Mouse (Mus musculus): ENCODE data around the gene Psmb10.
A peak's percentile ranks its signal among the peaks of the same experiment; 100 is the strongest.

The Psmb10 gene

DNA sequence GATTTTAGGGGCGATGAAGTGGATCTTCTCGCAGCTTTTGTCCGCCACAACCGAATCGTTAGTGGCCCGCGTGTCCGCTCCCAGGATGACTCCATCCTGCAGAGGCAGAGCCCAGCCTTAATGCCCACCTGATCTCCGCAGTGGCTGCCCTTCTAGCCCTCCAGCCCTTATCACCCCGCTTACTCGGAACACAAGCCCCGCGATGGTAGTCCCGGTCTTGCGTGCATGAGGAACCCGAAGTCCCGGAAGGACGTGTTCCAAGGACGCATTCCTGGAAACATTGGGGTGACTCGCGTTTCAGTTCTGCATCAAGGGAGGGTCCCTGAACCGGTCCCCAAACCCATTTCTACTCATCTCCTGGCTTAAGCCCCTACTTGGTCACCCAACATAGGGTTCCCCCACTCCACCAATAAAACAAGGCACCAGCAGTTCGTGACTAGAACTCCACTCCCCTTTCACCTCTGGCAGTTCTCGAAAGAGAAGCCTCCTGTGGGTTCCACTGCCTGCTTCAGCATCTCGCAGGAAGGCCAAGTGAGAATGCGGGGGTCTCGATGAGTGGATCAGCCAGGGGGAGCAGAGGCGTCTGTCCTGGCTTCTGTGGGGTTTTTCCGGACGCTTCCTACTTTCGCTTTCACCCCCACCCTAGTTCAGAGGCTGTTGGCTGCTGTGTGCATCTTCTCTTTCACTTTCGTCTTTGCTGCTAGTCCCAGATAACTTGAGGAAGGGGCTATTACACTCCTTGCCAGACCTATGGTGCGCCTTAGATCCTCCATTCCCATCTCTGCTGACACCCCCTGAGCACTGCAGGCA is 543 bp downstream of the Psmb10 start:
- DNase-seq (ENCODE audit: extremely low spot score, low spot score), result no peak

DNA sequence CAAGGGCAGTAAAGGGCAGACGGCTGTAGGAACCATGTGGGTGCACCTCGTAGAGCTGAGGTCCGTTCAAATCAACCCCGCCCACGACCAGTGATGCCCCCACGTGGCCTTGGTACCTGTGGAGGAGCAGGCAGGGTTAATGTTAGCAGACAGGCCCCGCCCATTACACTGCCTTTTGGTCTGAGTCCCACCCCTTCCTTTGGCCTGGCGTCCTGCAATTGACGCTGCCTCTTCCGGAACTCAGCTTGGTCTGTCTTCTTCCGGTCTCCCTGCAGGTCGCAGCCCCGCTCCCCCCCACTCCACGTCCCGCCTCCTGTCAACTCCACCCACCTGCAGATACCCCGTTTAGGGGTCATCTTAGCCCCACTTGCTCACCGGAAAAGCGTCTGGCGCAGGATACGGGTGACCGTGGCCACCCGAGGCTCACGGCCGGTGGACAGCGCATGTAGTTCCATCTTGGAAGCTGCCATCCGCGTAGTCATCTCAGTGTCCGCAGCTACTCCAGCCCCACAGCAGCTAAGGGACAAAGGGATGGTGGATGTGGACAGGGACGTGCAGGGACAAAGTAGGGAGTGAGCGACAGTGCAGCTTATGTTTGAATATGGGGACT is 1.3 kb downstream of the Psmb10 start:
- DNase-seq (ENCODE audit: extremely low spot score, low spot score), result peak; percentile 86

DNA sequence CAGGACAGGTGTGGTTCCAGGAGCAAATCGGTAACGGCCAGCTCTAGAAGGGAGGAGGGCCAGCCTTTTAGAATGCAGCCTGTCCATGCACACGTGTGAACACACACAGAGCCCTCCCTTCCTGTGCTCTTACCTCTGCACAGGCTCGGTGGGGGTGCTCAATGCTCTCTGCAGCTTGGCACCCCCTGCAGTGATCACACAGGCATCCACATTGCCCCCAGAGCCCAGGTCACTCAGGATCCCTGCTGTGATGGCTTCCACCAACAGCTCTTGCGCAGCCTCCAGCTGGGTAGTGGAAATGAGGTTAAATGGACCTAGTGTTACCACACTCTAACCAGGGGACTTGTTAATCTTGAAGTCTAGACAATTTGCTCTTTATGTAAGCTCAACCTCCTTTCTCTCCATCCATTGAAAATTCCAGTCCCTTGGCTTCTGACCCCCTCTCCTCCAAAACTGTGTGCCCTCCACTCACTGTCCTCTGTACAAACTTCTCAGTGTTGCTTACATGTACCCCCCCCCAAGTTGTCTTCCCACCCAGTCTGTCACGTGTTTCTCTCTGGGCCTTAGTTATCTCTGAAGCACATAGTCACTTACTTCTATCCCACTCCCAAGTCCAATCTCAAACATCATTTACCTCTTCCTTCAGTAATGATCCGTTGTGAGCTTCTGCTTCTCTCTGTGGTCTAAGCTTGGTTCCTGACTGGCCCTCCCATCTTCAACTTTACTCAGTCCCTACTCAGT is 2.2 kb downstream of the Psmb10 start:
- no peak for DNase-seq (ENCODE audit: extremely low spot score, low spot score)

DNA sequence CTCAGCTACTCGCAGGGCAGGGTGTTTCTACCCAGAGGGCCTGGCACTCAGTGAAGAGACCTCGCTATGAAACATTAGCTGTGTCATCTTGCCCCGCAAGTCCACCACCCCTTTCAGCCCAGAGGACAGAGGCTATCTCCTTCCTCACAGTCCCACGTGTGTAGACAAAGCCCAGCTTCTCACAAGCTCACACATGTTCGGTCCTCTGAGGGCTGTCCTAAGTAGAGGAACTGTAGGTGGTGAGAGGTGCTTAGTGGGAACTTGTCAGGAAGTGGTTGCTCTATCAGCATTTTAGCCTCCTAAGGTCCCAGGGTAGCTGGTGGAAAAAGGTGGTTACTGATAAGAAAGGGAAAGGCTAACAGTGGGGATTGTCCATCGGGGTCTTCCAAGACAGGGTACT is 3.1 kb downstream of the Psmb10 start:
- no peak for DNase-seq (ENCODE audit: extremely low spot score, low spot score)

DNA sequence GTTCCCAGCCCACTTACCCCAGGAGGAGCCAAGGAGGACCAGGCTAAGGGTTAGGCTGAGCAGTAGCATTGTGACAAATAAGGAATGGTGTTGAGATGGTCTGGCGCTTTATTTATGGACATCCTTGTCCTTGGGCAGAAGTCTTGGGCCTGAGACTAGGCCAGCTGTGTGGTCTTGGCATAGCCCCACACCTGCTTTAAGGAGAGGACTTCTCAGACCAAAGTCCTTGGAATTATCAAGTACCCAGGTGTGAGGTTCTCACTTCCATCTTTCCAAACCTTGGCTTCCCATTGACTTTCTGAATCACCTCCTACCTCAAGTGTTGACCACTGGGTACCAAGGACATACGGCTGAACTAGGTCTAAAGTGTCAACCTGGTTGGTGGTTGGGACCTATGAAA is 4.5 kb downstream of the Psmb10 start, which contains the start of gene Ctrl:
TSS of gene Ctrl (minus strand) at position 101 of the 400 bp plus-strand sequence.
- no peak for DNase-seq (ENCODE audit: extremely low spot score, low spot score)

DNA sequence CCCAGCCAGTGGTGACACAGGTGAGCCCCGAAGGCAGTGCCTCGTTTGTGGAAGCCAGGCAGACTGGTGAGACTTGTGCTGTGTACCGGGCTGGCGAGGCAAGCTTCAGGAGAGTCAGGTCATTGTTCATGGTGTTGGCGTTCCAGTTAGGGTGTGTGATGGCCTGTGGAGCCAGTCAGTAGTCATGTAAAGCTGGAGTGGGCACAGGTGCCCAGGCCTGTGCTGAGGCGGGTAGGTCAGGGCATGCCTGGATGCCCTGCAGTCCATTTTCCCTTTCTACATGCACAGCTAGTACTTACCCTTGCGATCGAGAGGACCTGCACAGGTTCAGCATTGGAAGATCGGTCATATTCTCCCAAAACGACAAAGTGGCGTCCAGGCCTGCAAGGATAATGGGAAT is 5.7 kb downstream of the Psmb10 start:
- DNase-seq (ENCODE audit: extremely low spot score, low spot score), result no peak

DNA sequence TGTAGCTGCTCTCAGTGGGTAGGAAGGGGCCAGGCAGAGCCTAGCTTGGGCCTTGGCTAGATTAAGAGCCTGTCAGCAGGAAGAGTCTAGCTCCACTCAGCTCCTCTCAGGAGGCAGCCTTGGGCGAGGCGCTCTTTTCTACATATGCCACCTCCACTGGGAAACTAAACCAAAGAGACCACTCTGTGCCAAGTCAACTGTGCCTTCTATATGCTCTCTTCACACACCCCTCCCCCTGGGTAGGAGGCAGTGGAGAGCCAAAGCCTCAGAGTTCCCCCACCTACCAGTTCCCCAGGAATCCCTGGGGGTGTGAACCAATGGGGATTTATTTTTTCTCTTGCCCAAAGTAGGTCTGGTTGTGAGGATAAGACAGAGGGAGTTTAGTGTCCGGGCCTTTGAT is 7.0 kb downstream of the Psmb10 start:
- DNase-seq (ENCODE audit: extremely low spot score, low spot score), result no peak

DNA sequence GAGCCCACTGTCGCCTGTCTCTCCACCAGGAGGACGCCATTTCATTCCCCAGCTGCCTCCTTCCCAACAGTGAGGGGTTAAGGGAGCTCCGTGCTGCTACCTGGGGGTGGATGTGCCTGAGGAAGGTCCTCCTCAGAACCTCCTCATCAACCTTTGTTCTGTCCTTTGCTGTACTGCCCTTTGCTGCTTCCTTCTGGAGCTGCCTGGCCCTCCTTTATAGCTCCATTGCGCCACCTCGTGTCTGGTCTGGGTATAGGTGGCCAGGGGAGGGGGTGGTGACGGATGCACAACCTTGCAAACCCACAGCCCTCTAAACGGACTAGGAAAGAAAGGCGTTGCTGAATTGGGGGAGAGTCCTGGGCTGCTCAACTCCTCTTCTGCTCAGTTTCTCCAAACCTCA is 7.6 kb downstream of the Psmb10 start:
- DNase-seq (ENCODE audit: extremely low spot score, low spot score), result peak; percentile 86

DNA sequence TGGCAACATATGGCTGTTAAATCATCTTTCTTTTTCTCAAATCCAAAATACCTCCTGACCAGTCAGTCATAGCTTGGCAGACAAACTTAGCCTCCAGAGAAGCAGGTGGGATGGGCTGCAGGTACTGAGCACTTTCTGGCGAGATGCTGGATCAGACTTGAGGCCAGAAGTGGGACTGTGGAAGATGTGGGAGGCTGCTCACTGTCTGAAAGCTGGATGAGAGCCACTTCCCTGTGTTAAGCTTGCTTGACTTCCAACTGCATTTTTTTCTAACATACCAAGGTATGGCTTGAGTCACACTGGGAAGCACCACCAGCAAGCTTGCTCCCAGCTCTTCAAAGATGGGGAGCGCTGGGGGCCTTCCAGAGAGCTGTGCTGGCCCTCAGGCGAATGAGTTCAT is 13.1 kb downstream of the Psmb10 start:
- no peak for DNase-seq (ENCODE audit: extremely low spot score, low spot score)

DNA sequence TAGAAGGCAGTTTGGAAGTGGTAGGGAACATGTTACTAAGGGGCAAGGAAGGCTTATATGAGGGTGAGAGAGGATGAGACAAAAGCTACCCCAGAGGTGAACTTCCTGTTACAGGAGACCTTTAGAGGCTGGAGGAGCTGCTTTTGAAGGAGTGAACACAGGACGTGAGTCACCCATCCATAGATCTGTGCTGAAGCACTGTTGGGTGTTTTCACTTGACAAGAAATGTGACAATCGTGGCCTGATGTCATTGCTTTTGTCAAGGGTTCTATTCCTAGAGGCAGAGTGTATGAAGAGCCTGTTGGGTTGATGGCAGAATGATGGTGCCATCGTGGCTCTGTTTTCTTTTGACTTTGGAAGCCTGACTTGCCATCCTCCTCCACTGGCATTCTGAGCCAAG is 18.9 kb downstream of the Psmb10 start:
- no peak for DNase-seq (ENCODE audit: extremely low spot score, low spot score)

DNA sequence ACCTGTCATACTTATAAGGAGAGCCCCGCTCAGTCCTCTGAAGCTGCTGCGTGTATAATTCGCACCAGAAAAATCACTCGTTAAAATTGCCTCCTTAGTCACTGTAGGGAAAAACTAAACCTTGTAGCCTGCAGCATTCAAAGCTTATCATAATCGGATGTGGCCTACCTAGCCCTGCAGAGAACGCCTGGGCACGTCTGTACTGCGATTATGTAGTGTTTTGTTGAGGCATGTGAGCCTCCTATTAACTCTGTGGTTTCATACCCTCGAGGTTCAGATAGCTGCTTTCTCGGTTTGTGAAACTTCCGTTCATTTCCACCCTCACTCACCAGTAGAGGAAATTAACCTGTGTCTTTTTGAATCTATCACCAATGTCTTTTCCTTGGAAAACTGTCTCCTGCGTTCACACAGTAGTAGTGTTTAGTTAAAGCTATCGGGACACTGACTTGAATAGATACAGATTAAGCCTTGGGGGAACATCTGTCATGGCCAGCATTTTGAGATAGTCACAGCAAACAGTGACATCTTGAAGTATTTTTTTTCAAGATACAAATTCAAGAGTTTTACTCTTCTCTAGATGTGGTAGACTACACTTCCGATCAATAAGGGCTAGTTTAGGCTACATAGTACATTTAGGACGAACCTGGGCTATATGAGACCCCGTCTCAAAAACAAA is 37.2 kb downstream of the Psmb10 start:
- no peak for DNase-seq (ENCODE audit: extremely low spot score, low spot score)

DNA sequence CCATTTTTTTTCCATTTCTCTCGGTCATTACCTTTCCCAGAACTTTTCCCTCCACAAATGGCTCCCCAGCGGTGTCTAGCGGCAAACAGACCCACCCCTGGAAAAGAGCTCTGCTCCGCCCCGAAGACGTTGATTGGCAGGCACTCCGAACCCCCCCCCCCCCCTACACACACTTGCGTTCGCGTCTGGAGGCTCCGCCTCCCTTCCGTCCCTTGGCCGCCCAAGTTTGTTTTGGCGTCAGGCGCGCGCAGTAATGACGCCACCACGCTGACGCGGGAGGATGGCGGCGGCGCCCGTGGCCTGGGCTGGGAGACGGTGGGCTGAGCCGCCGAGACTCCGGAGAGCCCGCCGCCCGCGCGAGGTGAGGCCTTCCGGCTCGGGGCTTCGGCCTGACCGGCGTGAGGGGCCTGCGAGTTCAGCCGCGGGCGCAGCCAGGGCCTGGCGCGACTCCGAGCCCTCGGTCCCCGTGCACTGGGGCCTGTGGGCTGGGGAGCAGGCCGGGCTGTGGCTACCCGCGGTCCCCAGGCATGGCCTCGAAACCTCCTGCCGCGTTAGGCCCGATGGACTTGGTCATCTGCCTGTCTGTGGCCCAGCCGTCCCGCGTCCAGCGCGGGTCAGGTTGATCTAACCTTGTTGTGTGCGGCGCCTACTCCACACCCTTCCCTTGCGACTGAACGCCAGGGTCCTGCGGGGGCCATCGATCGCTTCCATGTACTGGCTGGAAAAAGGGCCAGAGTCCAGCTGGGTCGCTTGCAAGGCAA is 37.9 kb downstream of the Psmb10 start, which contains the start of gene Pskh1:
TSS of gene Pskh1 (plus strand) at position 262 of the 761 bp plus-strand sequence.
- DNase-seq (ENCODE audit: extremely low spot score, low spot score), result peak; percentile 97

DNA sequence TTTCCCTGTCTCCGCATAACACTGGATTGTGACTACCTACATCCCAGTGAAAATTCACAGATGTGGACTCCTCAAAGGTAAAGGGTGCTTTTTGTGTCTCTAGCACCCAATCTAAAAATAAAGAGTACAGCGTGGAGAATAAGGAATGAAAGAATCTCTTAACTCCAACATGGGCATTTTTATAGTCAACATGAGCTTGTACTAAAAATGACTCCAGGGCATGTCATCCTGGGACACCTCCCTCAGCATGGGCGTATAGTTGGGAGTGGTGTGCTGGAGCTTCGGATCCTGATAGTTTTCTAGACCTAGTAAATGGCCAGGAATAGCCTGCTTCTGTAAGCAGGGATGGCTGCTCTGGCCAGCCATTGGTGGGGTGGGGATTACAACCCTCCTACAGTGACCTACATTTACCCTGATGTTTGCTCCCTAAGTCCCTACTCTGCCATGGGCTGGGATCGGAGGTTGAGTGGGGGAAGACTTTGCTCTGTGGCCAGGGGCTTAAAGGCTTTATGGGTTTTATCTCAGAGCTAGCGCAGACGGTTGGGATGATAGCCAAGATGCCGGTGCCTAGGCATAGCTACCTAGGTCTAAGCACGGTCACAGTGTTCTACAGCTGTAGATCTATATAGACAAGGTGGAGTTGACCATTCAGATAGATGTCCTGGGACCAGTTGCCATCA is 40.3 kb downstream of the Psmb10 start:
- no peak for DNase-seq (ENCODE audit: extremely low spot score, low spot score)

DNA sequence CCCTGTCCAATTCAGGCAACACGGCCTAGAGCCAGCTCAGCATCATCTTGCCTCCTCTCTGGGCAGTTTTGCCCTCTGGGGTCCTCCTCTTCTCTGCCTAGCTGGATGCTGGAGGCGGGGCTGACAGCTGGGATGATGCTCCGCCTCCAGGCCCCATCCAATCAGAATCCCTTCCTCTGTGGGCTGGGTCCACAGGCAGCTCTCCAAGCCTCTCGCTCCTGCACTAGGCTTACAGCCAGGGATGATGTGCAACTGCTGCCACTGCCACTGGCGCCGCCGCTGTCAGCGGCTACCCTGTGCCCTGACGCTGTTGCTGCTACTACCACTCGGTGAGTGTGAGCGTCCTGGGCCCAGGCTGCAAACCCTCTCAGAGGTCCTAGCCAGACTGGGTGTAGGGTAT is 44.9 kb downstream of the Psmb10 start, which contains the start of gene Nrn1l:
TSS of gene Nrn1l (plus strand) at position 229 of the 400 bp plus-strand sequence.
- peak; percentile 67 for DNase-seq (ENCODE audit: extremely low spot score, low spot score)

DNA sequence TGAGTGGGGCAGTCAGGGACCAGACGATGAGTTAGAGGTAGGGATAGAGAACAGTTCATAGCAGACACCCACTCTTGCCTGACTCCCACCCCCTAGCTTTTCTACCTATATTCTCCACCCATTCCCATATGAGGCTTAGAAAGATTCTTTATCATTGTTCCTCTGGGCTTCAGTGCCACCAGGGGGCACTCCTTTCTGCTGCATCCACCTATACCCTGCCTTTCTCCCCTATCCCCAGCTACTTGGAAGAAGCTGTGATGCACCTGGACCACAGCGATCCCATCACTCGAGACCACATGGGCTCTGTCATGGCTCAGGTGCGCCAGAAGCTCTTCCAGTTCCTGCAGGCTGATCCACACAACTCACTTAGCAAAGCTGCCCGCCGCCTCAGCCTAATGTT is 45.8 kb downstream of the Psmb10 start:
- DNase-seq (ENCODE audit: extremely low spot score, low spot score), result no peak

DNA sequence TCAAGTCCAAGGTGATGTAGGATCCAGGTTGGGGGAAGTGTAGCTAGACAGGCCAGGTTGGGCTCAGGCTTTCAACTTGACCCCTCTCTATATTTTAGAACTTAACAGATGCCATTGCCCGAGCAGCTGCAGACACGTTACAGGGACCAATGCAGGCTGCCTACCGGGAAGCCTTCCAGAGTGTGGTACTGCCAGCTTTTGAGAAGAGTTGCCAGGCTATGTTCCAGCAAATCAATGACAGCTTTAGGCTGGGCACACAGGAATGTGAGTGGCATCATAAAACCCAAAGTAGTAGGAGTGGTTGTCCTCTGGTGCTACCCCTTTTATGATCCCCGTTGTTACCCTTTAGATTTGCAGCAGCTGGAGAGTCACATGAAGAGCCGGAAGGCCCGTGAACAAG is 47.4 kb downstream of the Psmb10 start:
- DNase-seq (ENCODE audit: extremely low spot score, low spot score), result no peak

DNA sequence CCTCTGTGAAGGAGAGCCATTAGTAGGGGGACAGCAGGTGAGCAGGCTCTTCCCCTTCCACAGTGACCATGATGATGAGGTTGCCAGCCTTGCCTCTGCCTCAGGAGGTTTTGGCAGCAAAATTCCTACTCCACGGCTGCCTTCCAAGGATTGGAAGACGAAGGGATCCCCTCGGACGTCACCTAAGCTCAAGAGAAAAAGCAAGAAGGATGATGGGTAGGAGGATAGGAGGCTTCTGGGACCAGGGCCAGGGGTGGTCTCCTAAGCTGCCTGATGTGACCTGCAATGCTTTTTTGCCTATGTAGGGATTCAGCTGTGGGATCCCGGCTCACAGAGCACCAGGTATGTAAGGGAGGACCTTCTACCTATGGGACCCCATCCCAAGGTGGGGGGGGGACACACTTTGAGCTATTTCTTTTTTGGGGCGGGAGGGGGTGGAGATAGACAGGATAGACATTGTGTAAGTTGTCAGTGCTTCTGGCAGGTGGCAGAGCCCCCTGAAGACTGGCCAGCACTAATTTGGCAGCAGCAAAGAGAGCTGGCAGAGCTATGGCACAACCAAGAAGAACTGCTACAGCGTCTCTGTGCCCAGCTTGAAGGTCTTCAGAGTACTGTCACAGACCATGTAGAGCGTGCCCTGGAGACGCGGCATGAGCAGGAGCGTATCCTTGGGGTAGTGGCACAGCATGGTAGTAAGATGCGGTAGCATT is 48.3 kb downstream of the Psmb10 start:
- no peak for DNase-seq (ENCODE audit: extremely low spot score, low spot score)
